Mouse (Mus musculus) frontal cortex, postnatal 25 days (tissue): Measurements from ENCODE around the gene Gm21987.

ENCODE experiments used
- DNase-seq, 2 experiments: peaks; one replicate each; pipeline ENCODE4 v3.0.0; 2022; ENCODE audit warnings: low spot score in 2 of 2

The Gm21987 gene

GRCm38 (mm10) chr16:38371705-38372296, 25.0 kb downstream of the Gm21987 start:
- no peak for DNase-seq

GRCm38 (mm10) chr16:38372876-38373275, 26.0 kb downstream of the Gm21987 start:
- no peak for DNase-seq

DNA sequence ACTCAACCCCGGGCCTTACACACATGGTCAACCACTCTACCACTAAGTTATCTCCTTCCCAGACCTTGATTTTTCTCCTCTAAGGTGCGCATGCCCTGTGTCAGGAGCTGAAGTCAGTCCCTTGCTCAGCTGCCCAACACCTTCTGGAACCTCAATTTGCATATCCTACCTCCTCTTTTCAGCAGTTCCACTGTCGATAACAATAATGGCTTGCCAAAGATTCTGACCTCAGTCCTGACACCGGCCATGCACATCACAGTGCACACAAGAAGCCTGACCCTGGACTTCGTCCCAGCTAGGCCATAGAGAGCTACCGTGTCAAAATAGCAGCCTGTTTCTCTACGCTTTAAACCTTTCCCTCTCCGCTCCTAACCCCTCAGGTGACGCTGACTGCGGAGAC, 26.6 kb downstream of the Gm21987 start:
- DNase-seq: no peak

- DNase-seq: no peak
Measured at GRCm38 (mm10) chr16:38373941-38374340, 27.1 kb downstream of the Gm21987 start.

GRCm38 (mm10) chr16:38374379-38375140, 27.7 kb downstream of the Gm21987 start:
- DNase-seq: no peak

DNA sequence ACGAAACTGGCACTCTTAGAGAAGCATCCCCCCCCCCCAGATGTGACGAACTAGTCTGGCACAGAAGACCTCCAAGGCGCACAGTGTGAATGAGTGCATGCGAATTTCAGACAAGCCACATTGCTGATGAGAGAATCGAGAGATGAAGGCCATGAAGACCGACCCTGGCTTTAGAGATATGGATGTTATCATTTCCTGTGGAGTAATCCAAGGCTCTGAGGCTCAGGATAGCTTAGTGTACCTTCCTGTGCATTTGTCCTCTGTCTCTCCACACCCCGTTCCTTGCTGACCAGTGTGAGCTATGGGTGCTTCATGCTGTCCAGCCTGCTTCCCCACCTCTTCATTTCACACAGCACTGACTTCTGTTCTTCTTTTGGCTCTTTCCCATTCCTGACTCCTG, 28.3 kb downstream of the Gm21987 start:
- DNase-seq: no peak

GRCm38 (mm10) chr16:38376163-38376840, 29.5 kb downstream of the Gm21987 start:
- DNase-seq: peak in 1 of 2 experiments; percentile 39

DNA sequence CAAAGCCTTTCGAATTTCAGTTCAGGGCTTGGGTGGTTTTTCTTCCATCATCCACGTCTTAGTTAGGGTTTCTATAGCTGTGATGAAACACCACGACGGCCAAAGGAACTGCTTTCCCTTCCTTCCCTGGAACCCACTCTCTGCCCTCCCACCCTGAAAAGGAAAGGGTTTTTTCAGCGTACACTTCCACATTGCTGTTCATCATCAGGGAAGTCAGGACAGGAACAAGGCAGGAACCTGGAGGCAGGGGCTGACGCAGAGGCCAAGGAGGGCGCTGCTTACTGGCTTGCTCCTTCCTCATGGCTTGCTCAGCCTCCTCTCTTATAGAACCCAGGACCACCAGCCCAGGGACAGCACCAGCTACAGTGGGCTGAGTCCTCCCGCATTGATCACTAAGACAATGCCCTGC, 30.0 kb downstream of the Gm21987 start:
- no peak for DNase-seq

- DNase-seq: no peak
Measured at GRCm38 (mm10) chr16:38377546-38377945, 30.7 kb downstream of the Gm21987 start.

- DNase-seq: no peak
Measured at GRCm38 (mm10) chr16:38378591-38378990, 31.8 kb downstream of the Gm21987 start.

DNA sequence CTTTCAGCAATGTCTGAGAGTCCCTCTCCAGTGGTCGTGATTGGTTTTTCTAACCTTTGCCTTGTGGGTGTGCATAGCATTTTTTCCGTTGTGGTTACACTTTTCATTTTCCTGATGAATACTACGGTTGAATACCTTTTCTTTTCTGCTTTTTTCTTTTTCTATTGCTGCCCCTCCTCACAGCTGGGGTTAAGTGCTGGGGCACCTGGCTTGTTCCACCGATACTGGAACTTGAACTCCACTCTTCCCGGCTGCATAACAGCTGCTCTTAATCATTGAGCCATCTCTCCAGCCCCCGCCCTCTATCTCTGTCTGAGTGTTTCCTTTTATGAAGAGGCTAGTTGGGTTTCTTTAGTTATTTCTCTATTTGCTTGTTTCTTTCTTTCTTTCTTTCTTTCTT, 32.2 kb downstream of the Gm21987 start:
- no peak for DNase-seq

DNA sequence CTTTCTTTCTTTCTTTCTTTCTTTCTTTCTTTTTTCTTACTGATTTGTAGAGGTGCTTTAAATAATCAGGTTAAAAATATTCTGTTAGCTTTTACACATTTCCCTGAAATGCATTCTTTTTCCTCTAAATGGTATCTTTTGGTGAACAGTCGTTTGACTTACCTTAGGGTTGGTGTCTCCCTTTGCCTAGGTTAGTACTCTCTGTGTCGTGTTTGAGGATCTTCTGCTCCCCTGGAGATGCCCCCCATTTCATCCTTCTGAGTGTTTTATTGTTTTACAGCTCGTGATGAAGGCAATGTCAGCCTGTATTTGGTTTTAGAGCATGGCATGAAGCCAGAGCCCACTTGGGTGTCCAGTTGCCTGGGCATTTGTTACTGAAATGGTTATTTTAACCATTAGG, 32.7 kb downstream of the Gm21987 start:
- DNase-seq: no peak

DNA sequence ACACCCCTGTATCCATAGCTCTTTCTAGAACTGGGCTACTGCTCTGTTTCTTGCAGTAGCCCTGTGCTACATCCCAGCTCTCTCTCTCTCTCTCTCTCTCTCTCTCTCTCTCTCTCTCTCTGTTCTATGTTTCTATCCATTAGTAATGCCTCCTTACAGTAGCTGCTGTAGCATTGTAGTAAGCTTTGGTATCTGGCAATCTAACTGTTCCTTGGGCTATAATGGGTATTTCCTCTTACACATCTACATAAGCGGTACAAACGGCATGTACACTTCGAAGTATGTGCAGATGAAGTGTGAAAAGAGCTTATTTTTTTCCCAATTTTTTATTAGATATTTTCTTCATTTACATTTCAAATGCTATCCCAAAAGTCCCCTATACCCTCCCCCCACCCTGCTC, 33.1 kb downstream of the Gm21987 start:
- DNase-seq: no peak

DNA sequence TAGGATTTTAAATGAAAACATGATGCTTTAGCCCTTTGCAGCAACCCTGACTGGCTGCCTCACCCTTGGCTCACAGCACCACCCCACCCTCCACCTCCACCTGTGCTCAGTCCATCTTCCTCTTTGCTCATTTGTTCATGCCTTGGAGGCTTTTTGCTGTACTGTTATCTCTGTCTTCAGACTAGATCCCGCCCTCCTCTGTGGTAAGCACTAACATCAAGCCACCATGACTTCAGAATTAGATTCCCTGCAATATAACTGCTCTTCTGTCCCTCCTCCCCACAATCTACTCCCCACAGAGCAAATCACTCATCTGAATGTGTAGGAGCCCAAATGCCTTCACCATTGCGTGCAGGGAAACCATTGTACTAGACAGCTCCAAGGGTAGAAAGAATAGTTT, 36.8 kb downstream of the Gm21987 start:
- DNase-seq: no peak

GRCm38 (mm10) chr16:38385184-38385634, 38.4 kb downstream of the Gm21987 start:
- no peak for DNase-seq

- no peak for DNase-seq
Measured at GRCm38 (mm10) chr16:38385700-38386099, 38.9 kb downstream of the Gm21987 start.

- DNase-seq: no peak
Measured at GRCm38 (mm10) chr16:38387389-38387788, 40.5 kb downstream of the Gm21987 start.

DNA sequence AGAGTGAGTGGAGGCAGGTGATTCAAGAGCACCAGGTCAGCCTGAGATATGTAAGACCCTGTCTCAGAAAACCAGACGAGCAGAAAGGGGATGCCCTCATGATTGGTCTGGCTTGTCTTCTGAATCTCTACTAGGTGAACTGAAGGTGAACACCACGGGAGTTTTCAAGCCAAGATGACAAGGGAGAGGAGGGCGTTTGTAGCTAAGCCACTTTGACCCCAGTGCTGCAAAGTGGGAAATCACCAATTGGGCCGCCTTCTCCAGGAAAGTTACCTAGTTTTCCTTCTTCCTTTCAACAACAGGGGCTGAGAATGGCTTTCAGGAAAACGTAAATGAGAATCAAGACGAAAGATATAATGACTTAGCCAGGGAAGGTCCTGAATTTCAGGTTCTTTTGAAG, 41.9 kb downstream of the Gm21987 start:
- DNase-seq: no peak

GRCm38 (mm10) chr16:38389284-38389893, 42.5 kb downstream of the Gm21987 start:
- no peak for DNase-seq

DNA sequence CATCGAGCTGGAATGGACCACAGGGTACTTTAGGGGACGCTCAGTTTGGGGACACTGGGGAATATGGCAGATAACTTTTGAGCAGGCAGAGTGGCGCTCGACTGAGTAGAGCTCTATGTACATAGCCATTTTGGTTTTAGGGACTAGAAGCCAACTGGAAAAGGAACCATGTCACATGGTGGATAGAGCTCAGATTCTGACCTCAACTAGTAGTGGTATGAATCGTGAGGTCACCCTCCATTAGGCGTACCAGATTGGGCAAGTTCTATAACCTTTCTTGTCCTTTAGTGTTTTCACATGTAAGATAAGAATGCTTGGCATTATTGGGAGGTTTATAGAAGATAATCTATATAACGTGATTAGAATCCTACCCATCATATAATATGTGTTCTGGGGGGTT, 43.5 kb downstream of the Gm21987 start:
- no peak for DNase-seq

DNA sequence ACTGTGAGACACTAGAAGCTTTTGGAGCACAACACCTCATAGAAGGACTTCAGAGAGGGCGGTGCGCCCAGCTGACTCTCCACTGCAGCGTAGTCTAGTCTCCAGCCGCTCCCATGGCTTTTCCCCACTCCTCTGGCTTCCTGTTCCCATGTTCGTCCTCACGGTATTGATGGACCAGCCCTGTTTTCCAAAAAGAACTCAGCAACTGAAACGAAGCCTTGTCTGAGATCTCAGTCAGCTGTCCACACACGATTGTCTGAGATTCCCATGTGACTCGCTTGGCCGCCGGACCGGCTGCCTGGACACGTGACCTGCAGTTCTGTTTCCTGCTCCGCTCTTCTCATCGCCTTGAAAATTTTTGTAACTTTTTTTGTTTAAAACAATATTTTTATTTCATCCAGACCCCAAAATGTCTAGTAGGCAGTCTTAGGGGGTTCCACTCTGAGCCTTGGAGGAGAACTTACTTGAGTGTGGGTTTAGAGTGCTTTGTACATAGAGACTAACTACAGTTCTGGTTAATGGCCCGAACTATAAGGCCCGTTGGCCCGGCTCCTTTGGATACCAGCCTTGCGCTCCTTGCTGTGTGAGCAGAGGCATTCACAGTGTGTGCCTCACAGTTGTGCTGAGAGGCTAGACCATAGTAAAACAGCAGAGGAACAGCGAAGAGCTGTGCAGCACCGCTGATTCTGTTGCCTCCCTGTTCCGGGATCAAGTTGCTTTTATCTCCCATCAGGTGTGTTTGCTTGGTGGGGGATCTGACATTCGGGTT, 45.5 kb downstream of the Gm21987 start:
- DNase-seq: no peak

GRCm38 (mm10) chr16:38394191-38394618, 47.4 kb downstream of the Gm21987 start:
- DNase-seq: no peak
